Comparison of ENCODE assay signal across 20 mouse cellular contexts in the genomic region with DNA sequence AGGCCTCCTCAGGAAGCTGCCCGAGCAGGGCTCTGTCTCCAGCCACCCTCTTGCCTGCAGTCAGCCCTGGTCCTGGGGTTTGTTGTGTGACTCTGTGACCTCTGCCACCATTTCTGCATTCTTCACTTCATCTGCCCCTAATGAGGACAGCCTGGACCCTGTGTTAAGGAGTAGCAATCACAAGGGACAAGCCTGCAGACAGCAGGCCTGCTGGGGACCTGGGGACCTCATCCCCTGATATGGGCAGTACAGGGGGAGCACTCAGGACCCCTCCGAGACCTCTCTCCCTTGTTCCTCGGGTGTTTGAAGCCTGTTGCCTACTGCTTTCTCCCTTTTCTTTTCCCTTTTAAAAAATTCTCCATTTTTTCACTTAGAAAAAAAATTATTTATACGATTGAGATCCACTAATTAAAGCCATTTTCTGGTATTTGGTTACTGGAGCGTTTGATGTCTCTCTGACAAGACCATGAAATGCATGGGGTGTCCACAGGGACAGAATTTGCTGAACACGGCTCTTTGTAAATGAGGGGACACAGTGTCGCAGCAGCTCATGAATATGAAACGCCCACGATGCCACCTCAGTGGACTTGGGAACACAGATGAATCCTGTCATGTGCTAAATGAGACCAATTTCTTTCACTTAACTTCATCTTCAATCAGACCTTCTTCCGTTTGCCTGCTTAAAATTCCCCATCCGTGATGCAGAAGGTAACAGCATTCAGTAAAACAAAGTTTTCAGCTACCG.
A peak's percentile ranks its signal among the peaks of the same experiment; 100 is the strongest.
DNase-seq lines count a peak whose midpoint lies in the region; ATAC-seq and TF ChIP-seq lines count a peak whose summit lies in the region.
"Had no signal": no experiment of that assay in that cellular context is flagged by ENCODE, and none has a peak within 500 bp of the region (broad histone marks: within the 10 kb centered on the region; RNA-seq: fewer than 3 reads in every experiment).

No protein-coding gene starts in this region.

- DNase-seq in hindbrain, embryonic 10.5 days (ENCODE audit: low spot score) = no peak
- DNase-seq in hindbrain, postnatal 0 days (ENCODE audit: low spot score) = no peak
- peak; percentile 77 for DNase-seq in brain, embryonic 14.5 days (ENCODE audit: low read depth)
- no peak for DNase-seq in adrenal gland, adult (ENCODE audit: inconsistent age in 2 of 2, low spot score in 1 of 2)
- DNase-seq in left cerebral cortex, postnatal 25 days (ENCODE audit: low spot score in 2 of 2) = no peak
- DNase-seq: adrenal gland, adult 2 months; cerebellum, postnatal 10 days; embryo, embryonic 11 days; gastrocnemius, postnatal 36 days; kidney, adult 11 months; kidney, postnatal 14 days; lung, adult 18-20 months; lung, postnatal 36 days; thymus, postnatal 25 days had no signal

- H3K9ac ChIP-seq in forebrain, embryonic 12.5 days = no peak overlapping the region
- H3K9ac ChIP-seq in forebrain, embryonic 13.5 days = no peak overlapping the region
- H3K9ac ChIP-seq in hindbrain, postnatal 0 days (replicated peaks; ENCODE audit: low read length) = no peak overlapping the region
- no peak overlapping the region for H3K9ac ChIP-seq in midbrain, embryonic 13.5 days (replicated peaks)
- H3K9ac ChIP-seq: forebrain, embryonic 15.5 days; limb, embryonic 15.5 days had no signal

- no peak for TF ChIP-seq POLR2A in brain, embryonic 14.5 days (IDR thresholded peaks at IDR 0.05; ENCODE audit: borderline replicate concordance, extremely low read depth, insufficient read depth, insufficient read length, poor library complexity, severe bottlenecking)

- H3K9me3 ChIP-seq in forebrain, embryonic 12.5 days = peaks cover 3% of the 10 kb centered on the region; the same call in 1 of the 2 replicates
- no peaks in the 10 kb centered on the region for H3K9me3 ChIP-seq in forebrain, embryonic 13.5 days (replicated peaks)
- no peaks in the 10 kb centered on the region for H3K9me3 ChIP-seq in hindbrain, embryonic 10.5 days
- no peaks in the 10 kb centered on the region for H3K9me3 ChIP-seq in hindbrain, postnatal 0 days (ENCODE audit: low read length)
- H3K9me3 ChIP-seq in midbrain, embryonic 13.5 days = peaks cover 5% of the 10 kb centered on the region
- H3K9me3 ChIP-seq: forebrain, embryonic 15.5 days; limb, embryonic 15.5 days had no signal

- intact Hi-C loops in left cerebral cortex, postnatal 25 days (cut with DNase I) = no loop called here

- H3K27ac ChIP-seq in forebrain, embryonic 12.5 days = 0 out of 2 replicates have a peak overlapping the region, but pooled peaks have one; percentile 10
- H3K27ac ChIP-seq in forebrain, embryonic 13.5 days = no peak overlapping the region; the same call in 1 of the 2 replicates
- peak overlapping the region; percentile 71 for H3K27ac ChIP-seq in hindbrain, embryonic 10.5 days
- no peak overlapping the region for H3K27ac ChIP-seq in hindbrain, postnatal 0 days
- H3K27ac ChIP-seq in midbrain, embryonic 13.5 days = peak overlapping the region; percentile 67
- H3K27ac ChIP-seq: forebrain, embryonic 15.5 days; limb, embryonic 15.5 days; stomach, postnatal 0 days had no signal

- 65% methylated on average over 12 of the region's 12 CpGs for WGBS in forebrain, embryonic 12.5 days
- 60% methylated on average over 12 of the region's 12 CpGs for WGBS in forebrain, embryonic 13.5 days
- 70% methylated on average over 12 of the region's 12 CpGs for WGBS in hindbrain, embryonic 10.5 days
- WGBS in hindbrain, postnatal 0 days = 36% methylated on average over 12 of the region's 12 CpGs
- 34% methylated on average over 12 of the region's 12 CpGs for WGBS in midbrain, embryonic 13.5 days

- H3K27me3 ChIP-seq in forebrain, embryonic 12.5 days = no peaks in the 10 kb centered on the region
- no peaks in the 10 kb centered on the region for H3K27me3 ChIP-seq in forebrain, embryonic 13.5 days
- no peaks in the 10 kb centered on the region for H3K27me3 ChIP-seq in hindbrain, embryonic 10.5 days (ENCODE audit: insufficient read depth, poor library complexity, severe bottlenecking)
- H3K27me3 ChIP-seq in hindbrain, postnatal 0 days (ENCODE audit: insufficient read depth, low read length) = no peaks in the 10 kb centered on the region
- 0 out of 2 replicates have a peak, but pooled peaks cover 3% of the 10 kb centered on the region for H3K27me3 ChIP-seq in midbrain, embryonic 13.5 days
- H3K27me3 ChIP-seq: forebrain, embryonic 15.5 days; limb, embryonic 15.5 days had no signal

- TF ChIP-seq CTCF in hindbrain, postnatal 0 days (IDR thresholded peaks at IDR 0.05; ENCODE audit: low read depth) = no peak
- TF ChIP-seq CTCF in brain, embryonic 14.5 days (IDR thresholded peaks at IDR 0.05; ENCODE audit: borderline replicate concordance, extremely low read depth, insufficient read depth, insufficient read length) = no peak

- H3K4me3 ChIP-seq in forebrain, embryonic 12.5 days (replicated peaks) = no peak overlapping the region
- H3K4me3 ChIP-seq in forebrain, embryonic 13.5 days = no peak overlapping the region
- no peak overlapping the region for H3K4me3 ChIP-seq in hindbrain, embryonic 10.5 days
- H3K4me3 ChIP-seq in hindbrain, postnatal 0 days (ENCODE audit: low read length) = no peak overlapping the region
- H3K4me3 ChIP-seq in midbrain, embryonic 13.5 days (replicated peaks) = no peak overlapping the region
- H3K4me3 ChIP-seq: forebrain, embryonic 15.5 days; limb, embryonic 15.5 days had no signal

- peaks cover 32% of the 10 kb centered on the region for H3K4me1 ChIP-seq in forebrain, embryonic 12.5 days
- peaks cover 39% of the 10 kb centered on the region for H3K4me1 ChIP-seq in forebrain, embryonic 13.5 days
- peaks cover 39% of the 10 kb centered on the region for H3K4me1 ChIP-seq in hindbrain, embryonic 10.5 days (replicated peaks)
- H3K4me1 ChIP-seq in hindbrain, postnatal 0 days (ENCODE audit: insufficient read depth, low read length) = peaks cover 14% of the 10 kb centered on the region; the same call in 1 of the 2 replicates
- peaks cover 41% of the 10 kb centered on the region for H3K4me1 ChIP-seq in midbrain, embryonic 13.5 days (replicated peaks)

- H3K36me3 ChIP-seq in forebrain, embryonic 12.5 days (replicated peaks) = peaks cover 9% of the 10 kb centered on the region; the same call in 1 of the 2 replicates
- H3K36me3 ChIP-seq in forebrain, embryonic 13.5 days (ENCODE audit: poor library complexity, severe bottlenecking) = peaks cover 8% of the 10 kb centered on the region; the same call in 1 of the 2 replicates
- peaks cover 13% of the 10 kb centered on the region for H3K36me3 ChIP-seq in hindbrain, embryonic 10.5 days
- H3K36me3 ChIP-seq in hindbrain, postnatal 0 days (ENCODE audit: insufficient read depth, low read length) = no peaks in the 10 kb centered on the region
- 0 out of 2 replicates have a peak, but pooled peaks cover 2% of the 10 kb centered on the region for H3K36me3 ChIP-seq in midbrain, embryonic 13.5 days
- H3K36me3 ChIP-seq: forebrain, embryonic 15.5 days had no signal

- H3K4me2 ChIP-seq in forebrain, embryonic 12.5 days = no peak overlapping the region
- no peak overlapping the region for H3K4me2 ChIP-seq in forebrain, embryonic 13.5 days
- H3K4me2 ChIP-seq in hindbrain, postnatal 0 days (ENCODE audit: low read depth, low read length) = no peak overlapping the region
- no peak overlapping the region for H3K4me2 ChIP-seq in midbrain, embryonic 13.5 days (replicated peaks)
- H3K4me2 ChIP-seq: forebrain, embryonic 15.5 days; limb, embryonic 15.5 days had no signal

- no peak for ATAC-seq in forebrain, embryonic 12.5 days (ENCODE audit: low FRiP score)
- ATAC-seq in forebrain, embryonic 13.5 days = no peak
- ATAC-seq in hindbrain, postnatal 0 days = no peak
- ATAC-seq in midbrain, embryonic 13.5 days = peak; percentile 72; the same call in 1 of the 2 replicates
- ATAC-seq: forebrain, embryonic 15.5 days had no signal

Comparison
In these comparisons a context has a peak if more than half of its experiments do, and no peak if none do; other contexts are left out.
1. H3K27ac ChIP-seq: peak in forebrain, embryonic 12.5 days (single experiment), hindbrain, embryonic 10.5 days (single experiment) and midbrain, embryonic 13.5 days (single experiment); none in forebrain, embryonic 13.5 days (single experiment) and hindbrain, postnatal 0 days (single experiment).